Mouse (Mus musculus) midbrain, embryonic 13.5 days (tissue): Measurements from ENCODE around the gene Nfatc4. TPM values are rescaled to one million over a fixed set of nuclear protein-coding genes. Genes with fewer than 3 reads are reported as not detected.

ENCODE experiments used
- ATAC-seq: fragments of 200-750 bp; cut with Nextera tagmentation; 2 replicates; pipeline ENCODE4 v1.8.0; 2017; ENCODE audit warnings: mild to moderate bottlenecking, moderate TSS enrichment, moderate library complexity
- H3K27ac ChIP-seq: fragments of 300-500 bp; sonication (generic); 2 replicates; pipeline ENCODE4 v1.5.1; 2015; ENCODE audit warnings: inconsistent platforms, mild to moderate bottlenecking, moderate library complexity
- H3K27me3 ChIP-seq: fragments of 300-500 bp; sonication (generic); 2 replicates; pipeline ENCODE4 v1.6.1; 2015; ENCODE audit warnings: mild to moderate bottlenecking, inconsistent platforms
- H3K36me3 ChIP-seq: fragments of 300-500 bp; sonication (generic); 2 replicates; pipeline ENCODE4 v1.6.1; 2015; ENCODE audit warnings: mild to moderate bottlenecking, inconsistent platforms
- H3K4me1 ChIP-seq: fragments of 300-500 bp; sonication (generic); replicated peaks from 2 replicates; pipeline ENCODE4 v1.6.1; 2015; ENCODE audit warnings: inconsistent platforms
- H3K4me2 ChIP-seq: fragments of 300-500 bp; sonication (generic); replicated peaks from 2 replicates; pipeline ENCODE4 v1.6.1; 2015; ENCODE audit warnings: moderate library complexity, mild to moderate bottlenecking, inconsistent platforms
- H3K4me3 ChIP-seq: fragments of 300-500 bp; sonication (generic); replicated peaks from 2 replicates; pipeline ENCODE4 v1.5.1; 2015; ENCODE audit warnings: mild to moderate bottlenecking, inconsistent platforms
- H3K9ac ChIP-seq: fragments of 300-500 bp; sonication (generic); replicated peaks from 2 replicates; pipeline ENCODE4 v1.6.1; 2015; ENCODE audit warnings: mild to moderate bottlenecking, inconsistent platforms
- H3K9me3 ChIP-seq: fragments of 300-500 bp; sonication (generic); 2 replicates; pipeline ENCODE4 v1.6.1; 2016; ENCODE audit warnings: mild to moderate bottlenecking, inconsistent platforms
- WGBS: fragments of 180-500 bp; shearing (Covaris S2); methylation state at CpG from one replicate; pipeline ENCODE4 v1.1.7; 2015; 5-methylcytosine and 5-hydroxymethylcytosine counted together
- polyA plus RNA-seq: library from polyadenylated mRNA; unstranded; fragments of >200 nt; fragmentation: Nextera tagmentation; extraction: Ambion mirVana; gene quantifications from 2 replicates; pipeline ENCODE4 v1.2.1, GENCODE M21; 2015

The Nfatc4 gene
- polyA plus RNA-seq, 1 experiment from 2014 or later = 8.8 TPM

- Histone ChIP-seq H3K4me1 (0 out of 2 replicates have a peak, but pooled peaks cover 2% of the 10 kb centered on the region), H3K36me3 (no peaks in the 10 kb centered on the region), H3K9ac (no peak overlapping the region), H3K4me2 (no peak overlapping the region), H3K4me3 (no peak overlapping the region), H3K27ac (no peak overlapping the region), H3K27me3 (no peaks in the 10 kb centered on the region), H3K9me3 (no peaks in the 10 kb centered on the region)
- no peak for ATAC-seq
- WGBS = 60% methylated on average over 4 of the region's 4 CpGs
These were observed 18.0 kb downstream of the Nfatc4 start for GRCm38 (mm10) chr14:55840853-55841366.

GRCm38 (mm10) chr14:55842794-55843193 lies 19.9 kb downstream of the Nfatc4 start:
- Histone ChIP-seq H3K9me3 (no peaks in the 10 kb centered on the region), H3K9ac (no peak overlapping the region), H3K36me3 (no peaks in the 10 kb centered on the region), H3K4me1 (0 out of 2 replicates have a peak, but pooled peaks cover 2% of the 10 kb centered on the region), H3K4me3 (no peak overlapping the region), H3K27me3 (no peaks in the 10 kb centered on the region), H3K27ac (no peak overlapping the region), H3K4me2 (no peak overlapping the region)
- ATAC-seq = no peak
- 81% methylated on average over 4 of the region's 4 CpGs for WGBS

GRCm38 (mm10) chr14:55845506-55846294 lies 22.8 kb downstream of the Nfatc4 start:
- no peaks in the 10 kb centered on the region for H3K4me1 ChIP-seq
- H3K4me3 ChIP-seq = no peak overlapping the region
- WGBS = 83% methylated on average over 9 of the region's 9 CpGs
- no peak overlapping the region for H3K27ac ChIP-seq
- no peaks in the 10 kb centered on the region for H3K27me3 ChIP-seq
- no peak for ATAC-seq
- H3K9ac ChIP-seq = no peak overlapping the region
- H3K4me2 ChIP-seq = no peak overlapping the region
- no peaks in the 10 kb centered on the region for H3K9me3 ChIP-seq
- no peaks in the 10 kb centered on the region for H3K36me3 ChIP-seq

GRCm38 (mm10) chr14:55850885-55851284 lies 27.9 kb downstream of the Nfatc4 start:
- ATAC-seq = no peak
- H3K4me2 ChIP-seq = no peak overlapping the region
- H3K9me3 ChIP-seq = no peaks in the 10 kb centered on the region
- H3K36me3 ChIP-seq = no peaks in the 10 kb centered on the region
- no peaks in the 10 kb centered on the region for H3K27me3 ChIP-seq
- H3K4me3 ChIP-seq = no peak overlapping the region
- peaks cover 29% of the 10 kb centered on the region for H3K4me1 ChIP-seq
- H3K27ac ChIP-seq = no peak overlapping the region
- H3K9ac ChIP-seq = no peak overlapping the region
- 69% methylated on average over 6 of the region's 6 CpGs for whole genome bisulfite sequencing

GRCm38 (mm10) chr14:55852646-55853551 lies 30.0 kb downstream of the Nfatc4 start:
- Histone ChIP-seq H3K27ac (peak overlapping the region; percentile 90), H3K4me3 (peak overlapping the region; percentile 74), H3K4me2 (peak overlapping the region; percentile 85), H3K36me3 (no peaks in the 10 kb centered on the region), H3K4me1 (peaks cover 48% of the 10 kb centered on the region), H3K9ac (peak overlapping the region; percentile 15; the same call in 1 of the 2 replicates), H3K9me3 (no peaks in the 10 kb centered on the region), H3K27me3 (no peaks in the 10 kb centered on the region)
- WGBS = 3% methylated on average over 11 of the region's 11 CpGs
- peak; percentile 69 for ATAC-seq

- H3K4me1 ChIP-seq = peaks cover 57% of the 10 kb centered on the region
These were observed 30.8 kb downstream of the Nfatc4 start, which contains the start of gene Nynrin for GRCm38 (mm10) chr14:55853621-55854285. Nynrin (plus strand) TSS chr14:55854010.

GRCm38 (mm10) chr14:55854406-55855100 lies 31.6 kb downstream of the Nfatc4 start:
- H3K4me3 ChIP-seq = peak overlapping the region; percentile 74
- H3K4me2 ChIP-seq = peak overlapping the region; percentile 85

More at GRCm38 (mm10) chr14:55853621-55854285, 30.8 kb downstream of the Nfatc4 start, which contains the start of gene Nynrin:
- Histone ChIP-seq H3K4me2 (peak within 1 kb of the TSS; percentile 85), H3K27me3 (no peaks in the 10 kb centered on the region), H3K27ac (peak within 1 kb of the TSS; percentile 90), H3K9ac (peak within 1 kb of the TSS; percentile 89), H3K9me3 (no peaks in the 10 kb centered on the region), H3K36me3 (no peaks in the 10 kb centered on the region), H3K4me3 (peak within 1 kb of the TSS; percentile 74)
- peak; percentile 85 for ATAC-seq
- whole genome bisulfite sequencing = 3% methylated on average over 33 of the region's 33 CpGs

GRCm38 (mm10) chr14:55855101-55855561 lies 32.2 kb downstream of the Nfatc4 start:
- ATAC-seq = peak; percentile 38
- H3K27ac ChIP-seq = peak overlapping the region; percentile 90
- no peaks in the 10 kb centered on the region for H3K36me3 ChIP-seq
- no peaks in the 10 kb centered on the region for H3K9me3 ChIP-seq
- WGBS = 1% methylated on average over 4 of the region's 4 CpGs
- peak overlapping the region; percentile 74 for H3K4me3 ChIP-seq
- peaks cover 62% of the 10 kb centered on the region for H3K4me1 ChIP-seq
- peak overlapping the region; percentile 85 for H3K4me2 ChIP-seq
- H3K27me3 ChIP-seq = no peaks in the 10 kb centered on the region
- peak overlapping the region; percentile 89 for H3K9ac ChIP-seq

More at GRCm38 (mm10) chr14:55854406-55855100, 31.6 kb downstream of the Nfatc4 start:
- Histone ChIP-seq H3K36me3 (no peaks in the 10 kb centered on the region), H3K4me1 (peaks cover 62% of the 10 kb centered on the region), H3K27ac (peak overlapping the region; percentile 90), H3K9ac (peak overlapping the region; percentile 89), H3K27me3 (no peaks in the 10 kb centered on the region), H3K9me3 (no peaks in the 10 kb centered on the region)
- WGBS = 0% methylated on average over 9 of the region's 9 CpGs
- ATAC-seq = peak; percentile 38

GRCm38 (mm10) chr14:55857588-55857987 lies 34.6 kb downstream of the Nfatc4 start:
- Histone ChIP-seq H3K4me3 (0 out of 2 replicates have a peak overlapping the region, but pooled peaks have one; percentile 2), H3K27me3 (no peaks in the 10 kb centered on the region), H3K9ac (peak overlapping the region; percentile 28; the same call in 1 of the 2 replicates), H3K36me3 (0 out of 2 replicates have a peak, but pooled peaks cover 3% of the 10 kb centered on the region), H3K27ac (no peak overlapping the region; the same call in 1 of the 2 replicates), H3K9me3 (no peaks in the 10 kb centered on the region), H3K4me2 (peak overlapping the region; percentile 23), H3K4me1 (peaks cover 75% of the 10 kb centered on the region)
- no peak for ATAC-seq
- 79% methylated on average over 4 of the region's 4 CpGs for WGBS

- Histone ChIP-seq H3K9me3 (no peaks in the 10 kb centered on the region), H3K4me3 (no peak overlapping the region), H3K4me1 (peaks cover 43% of the 10 kb centered on the region), H3K36me3 (peaks cover 42% of the 10 kb centered on the region), H3K4me2 (no peak overlapping the region), H3K27me3 (no peaks in the 10 kb centered on the region), H3K9ac (no peak overlapping the region), H3K27ac (no peak overlapping the region; the same call in 1 of the 2 replicates)
- WGBS = 72% methylated on average over 6 of the region's 6 CpGs
- ATAC-seq = no peak; the same call in 1 of the 2 replicates
These were observed 39.2 kb downstream of the Nfatc4 start for GRCm38 (mm10) chr14:55862186-55862585.
